ENCODE assay signal across 11 mouse cellular contexts in the genomic region with DNA sequence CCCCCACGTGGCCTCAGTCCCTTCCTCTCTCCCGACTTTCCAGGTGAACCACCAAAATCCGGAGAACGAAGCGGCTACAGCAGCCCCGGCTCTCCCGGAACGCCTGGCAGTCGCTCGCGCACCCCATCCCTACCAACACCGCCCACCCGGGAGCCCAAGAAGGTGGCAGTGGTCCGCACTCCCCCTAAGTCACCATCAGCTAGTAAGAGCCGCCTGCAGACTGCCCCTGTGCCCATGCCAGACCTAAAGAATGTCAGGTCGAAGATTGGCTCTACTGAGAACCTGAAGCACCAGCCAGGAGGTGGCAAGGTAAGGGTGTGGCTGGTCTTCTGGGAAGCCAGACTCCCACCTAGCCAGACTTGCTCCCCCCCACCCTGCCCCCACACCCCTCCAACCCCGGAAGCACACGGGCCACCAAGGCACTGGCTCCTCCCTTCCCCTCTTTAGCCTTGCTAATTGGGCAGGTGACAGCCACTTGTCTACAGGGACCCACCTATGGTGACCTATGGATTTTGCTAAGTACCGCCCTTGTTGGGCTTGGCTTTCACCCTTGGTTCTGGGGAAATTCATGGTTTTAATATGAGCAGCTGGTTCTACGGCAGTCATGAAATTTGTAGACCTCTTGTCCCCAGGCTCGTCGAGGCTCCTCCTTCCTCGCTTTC.
DNase-seq lines count a peak whose midpoint lies in the region; ATAC-seq and TF ChIP-seq lines count a peak whose summit lies in the region.
"Had no signal": no experiment of that assay in that cellular context is flagged by ENCODE, and none has a peak within 500 bp of the region (broad histone marks: within the 10 kb centered on the region; RNA-seq: fewer than 3 reads in every experiment).

No protein-coding gene starts in this region.

- no peak overlapping the region for H3K9ac ChIP-seq in kidney, postnatal 0 days (ENCODE audit: low read depth, low read length)
- H3K9ac ChIP-seq in hindbrain, postnatal 0 days (replicated peaks; ENCODE audit: low read length) = no peak overlapping the region

- H3K4me3 ChIP-seq in kidney, postnatal 0 days (replicated peaks; ENCODE audit: low read depth, low read length) = no peak overlapping the region
- no peak overlapping the region for H3K4me3 ChIP-seq in hindbrain, postnatal 0 days (ENCODE audit: low read length)
- H3K4me3 ChIP-seq: gastrocnemius, adult 2 months had no signal

- H3K4me1 ChIP-seq in kidney, postnatal 0 days (replicated peaks; ENCODE audit: insufficient read depth, low read length) = no peaks in the 10 kb centered on the region
- H3K4me1 ChIP-seq in hindbrain, postnatal 0 days (ENCODE audit: insufficient read depth, low read length) = no peaks in the 10 kb centered on the region

- no peak for TF ChIP-seq CTCF in kidney, postnatal 0 days (IDR thresholded peaks at IDR 0.05; ENCODE audit: low read depth)
- no peak for TF ChIP-seq CTCF in hindbrain, postnatal 0 days (IDR thresholded peaks at IDR 0.05; ENCODE audit: low read depth)

- H3K27ac ChIP-seq in kidney, postnatal 0 days = no peak overlapping the region
- H3K27ac ChIP-seq in hindbrain, postnatal 0 days = no peak overlapping the region; the same call in 1 of the 2 replicates
- H3K27ac ChIP-seq: gastrocnemius, adult 2 months had no signal

- no peak for DNase-seq in kidney, postnatal 0 days (ENCODE audit: low spot score)
- DNase-seq in kidney, postnatal 10 days = no peak
- peak; percentile 51 for DNase-seq in c-Kit-positive CD71-positive TER-119-positive erythroid progenitor cells, embryonic 14.5 days (ENCODE audit: low spot score)
- peak; percentile 57 for DNase-seq in large intestine, adult 2 months (ENCODE audit: low read depth, low spot score)
- no peak for DNase-seq in hindbrain, postnatal 0 days (ENCODE audit: low spot score)
- no peak for DNase-seq in adipocyte (ENCODE audit: low spot score)
- no peak for DNase-seq in gastrocnemius, adult 8-10 months (ENCODE audit: low spot score in 2 of 2)
- DNase-seq: cerebellum, postnatal 25 days; gastrocnemius, adult 2 months; kidney, postnatal 25 days had no signal

- H3K27me3 ChIP-seq in kidney, postnatal 0 days (ENCODE audit: insufficient read depth, low read length) = no peaks in the 10 kb centered on the region
- no peaks in the 10 kb centered on the region for H3K27me3 ChIP-seq in hindbrain, postnatal 0 days (ENCODE audit: insufficient read depth, low read length)

- no peaks in the 10 kb centered on the region for H3K36me3 ChIP-seq in kidney, postnatal 0 days (ENCODE audit: insufficient read depth, low read length)
- H3K36me3 ChIP-seq in hindbrain, postnatal 0 days (ENCODE audit: insufficient read depth, low read length) = peaks cover 22% of the 10 kb centered on the region; the same call in 1 of the 2 replicates

- no peaks in the 10 kb centered on the region for H3K9me3 ChIP-seq in kidney, postnatal 0 days (replicated peaks; ENCODE audit: low read length)
- H3K9me3 ChIP-seq in hindbrain, postnatal 0 days (ENCODE audit: low read length) = no peaks in the 10 kb centered on the region

- peak; percentile 24; the same call in 1 of the 2 replicates for ATAC-seq in kidney, postnatal 0 days (replicated peaks; ENCODE audit: low FRiP score, low read depth)
- peak; percentile 81 for ATAC-seq in megakaryocyte, adult 5-6 weeks (ENCODE audit: poor library complexity, severe bottlenecking)
- ATAC-seq in hindbrain, postnatal 0 days = no peak

- WGBS in kidney, postnatal 0 days = 12% methylated on average over 23 of the region's 23 CpGs
- WGBS in large intestine, adult 2 months = 8% methylated on average over 23 of the region's 23 CpGs
- 18% methylated on average over 23 of the region's 23 CpGs for WGBS in hindbrain, postnatal 0 days

- H3K4me2 ChIP-seq in kidney, postnatal 0 days (ENCODE audit: low read length) = peak overlapping the region; percentile 35
- H3K4me2 ChIP-seq in hindbrain, postnatal 0 days (ENCODE audit: low read depth, low read length) = no peak overlapping the region

Comparison
In these comparisons a context has a peak if more than half of its experiments do, and no peak if none do; other contexts are left out.
1. DNase-seq: peak in c-Kit-positive CD71-positive TER-119-positive erythroid progenitor cells, embryonic 14.5 days (single experiment) and large intestine, adult 2 months (single experiment); none in kidney, postnatal 0 days (single experiment), kidney, postnatal 10 days (single experiment), hindbrain, postnatal 0 days (single experiment), adipocyte (single experiment) and gastrocnemius, adult 8-10 months (0 of 2).